Mouse (Mus musculus) CH12.LX (cell line): ENCODE measurements around the gene Gm20538.
A peak's percentile ranks its signal among the peaks of the same experiment; 100 is the strongest.

Source experiments
- CTCF ChIP-seq, 2 experiments: IDR thresholded peaks in 1 of 2; conservative IDR thresholded peaks in 1 of 2; 2 replicates each; pipeline ENCODE4 v1.5.1; 2011 to 2012; ENCODE audit warnings: low read depth in 2 of 2, low read length in 2 of 2, improper control_type of control experiment in 1 of 2, inconsistent platforms in 1 of 2, mild to moderate bottlenecking in 1 of 2, moderate library complexity in 1 of 2
- E2F4 ChIP-seq: IDR thresholded peaks from 2 replicates; pipeline ENCODE4 v1.6.1; 2011; ENCODE audit warnings: low read depth, low read length, improper control_type of control experiment; ENCODE audit not compliant: insufficient replicate concordance
- EP300 ChIP-seq: IDR thresholded peaks from 2 replicates; pipeline ENCODE4 v1.6.1; 2011; ENCODE audit warnings: low read length, improper control_type of control experiment
- POLR2A ChIP-seq: IDR thresholded peaks from 2 replicates; pipeline ENCODE4 v1.6.1; 2011; ENCODE audit warnings: low read depth, mild to moderate bottlenecking, improper control_type of control experiment, low read length
- ZNF384 ChIP-seq: IDR thresholded peaks from 2 replicates; pipeline ENCODE4 v1.6.1; 2012; ENCODE audit warnings: low read depth, low read length, improper control_type of control experiment, inconsistent platforms

DNA sequence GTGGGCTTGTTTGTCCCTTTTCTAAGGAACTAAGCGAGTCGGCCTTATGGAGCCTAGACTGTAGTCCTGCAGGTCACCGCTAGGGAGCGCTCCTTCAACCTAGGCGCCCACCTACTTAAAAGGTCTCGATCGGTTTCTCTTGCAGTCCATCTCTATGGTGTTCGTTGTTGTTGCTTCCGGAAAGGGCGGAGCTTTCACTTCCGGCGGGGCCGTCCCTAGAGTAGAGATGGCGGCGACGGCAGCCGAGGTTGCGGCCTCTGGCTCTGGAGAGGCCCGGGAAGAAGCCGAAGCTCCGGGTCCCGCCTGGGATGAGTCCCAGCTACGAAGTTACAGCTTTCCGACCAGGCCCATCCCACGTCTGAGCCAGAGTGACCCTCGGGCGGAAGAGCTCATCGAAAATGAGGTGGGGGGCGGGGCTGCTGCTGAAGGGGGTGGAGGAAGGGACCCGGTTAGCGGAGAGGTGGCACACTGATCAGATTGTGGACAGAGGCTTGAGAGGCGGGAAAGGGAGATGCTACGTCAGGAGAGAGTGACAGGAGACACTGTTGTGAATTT lies 10.1 kb upstream of the Gm20538 start, which contains the start of gene Hif1an:
- TF ChIP-seq EP300 (no peak), E2F4 (0 out of 2 replicates have a peak, but pooled peaks have one; percentile 73), POLR2A (peak; percentile 96), CTCF (conservative IDR thresholded peaks at IDR 0.05 in 1 of 2, IDR thresholded peaks at IDR 0.05 in 1 of 2; ENCODE audit: low read depth in 2 of 2, low read length in 2 of 2) (peak; percentile 90 to 94), ZNF384 (no peak; the same call in 1 of the 2 replicates)
